Mouse (Mus musculus) liver, embryonic 14.5 days (tissue): ENCODE results near the gene Xpa. TPM values are rescaled to one million over a fixed set of nuclear protein-coding genes. Genes with fewer than 3 reads are reported as not detected.

ENCODE experiments used
- ATAC-seq: fragments of 200-750 bp; cut with Nextera tagmentation; 2 replicates; pipeline ENCODE4 v1.8.0; 2017; ENCODE audit warnings: moderate number of reproducible peaks, mild to moderate bottlenecking, moderate library complexity; ENCODE audit not compliant: insufficient read depth
- DNase-seq, 3 experiments: peaks; one replicate each; pipeline ENCODE4 v3.0.0-alpha.2; 2012 to 2013; ENCODE audit warnings: low read depth in 3 of 3, low spot score in 3 of 3
- H3K27ac ChIP-seq: fragments of 300-500 bp; sonication (generic); 2 replicates; pipeline ENCODE4 v1.5.1; 2014; ENCODE audit warnings: moderate library complexity, mild to moderate bottlenecking, control low read depth, inconsistent platforms
- H3K27me3 ChIP-seq: fragments of 300-500 bp; sonication (generic); 2 replicates; pipeline ENCODE4 v1.6.1; 2014; ENCODE audit warnings: mild to moderate bottlenecking, low read length, moderate library complexity; ENCODE audit not compliant: control insufficient read depth, insufficient read depth
- H3K36me3 ChIP-seq: fragments of 300-500 bp; sonication (generic); replicated peaks from 2 replicates; pipeline ENCODE4 v1.6.1; 2014; ENCODE audit warnings: low read depth; ENCODE audit not compliant: control insufficient read depth, insufficient read depth
- H3K4me1 ChIP-seq, 2 experiments: fragments of 200-500 bp in 1 of 2; fragments of 300-500 bp in 1 of 2; sonication (generic) in 1 of 2; replicated peaks; 2 replicates each; pipeline ENCODE4 v1.6.1; 2012 to 2014; ENCODE audit warnings: antibody characterized with exemption in 1 of 2, inconsistent platforms in 1 of 2, low read length in 1 of 2; ENCODE audit not compliant: control insufficient read depth in 2 of 2, insufficient read depth in 2 of 2
- H3K4me2 ChIP-seq: fragments of 300-500 bp; sonication (generic); 2 replicates; pipeline ENCODE4 v1.6.1; 2014; ENCODE audit warnings: low read depth, mild to moderate bottlenecking, control low read depth, moderate library complexity
- H3K4me3 ChIP-seq, 2 experiments: fragments of 200-500 bp in 1 of 2; fragments of 300-500 bp in 1 of 2; sonication (generic) in 1 of 2; 2 replicates each; pipeline ENCODE4 v1.5.1; 2012 to 2014; ENCODE audit warnings: low read depth in 2 of 2, low read length in 2 of 2, mild to moderate bottlenecking in 2 of 2, control low read depth in 1 of 2, inconsistent platforms in 1 of 2, moderate library complexity in 1 of 2; ENCODE audit not compliant: insufficient read depth in 1 of 2
- H3K9ac ChIP-seq: fragments of 300-500 bp; sonication (generic); replicated peaks from 2 replicates; pipeline ENCODE4 v1.6.1; 2014; ENCODE audit warnings: mild to moderate bottlenecking, control low read depth, moderate library complexity
- H3K9me3 ChIP-seq: fragments of 300-500 bp; sonication (generic); 2 replicates; pipeline ENCODE4 v1.6.1; 2016; ENCODE audit warnings: low read length, mixed read lengths; ENCODE audit not compliant: control insufficient read depth
- CTCF ChIP-seq: IDR thresholded peaks from 2 replicates; pipeline ENCODE4 v1.5.1; 2016; ENCODE audit warnings: antibody characterized with exemption, low read depth, control low read depth
- EP300 ChIP-seq: IDR thresholded peaks from 2 replicates; pipeline ENCODE4 v1.6.1; 2016; ENCODE audit warnings: antibody characterized with exemption, low read depth
- WGBS: fragments of 180-500 bp; shearing (Covaris S2); extraction: QIAGEN DNeasy Blood & Tissue Kit; methylation state at CpG from one replicate; pipeline ENCODE4 v1.1.7; 2014; ENCODE audit not compliant: insufficient replicate concordance; 5-methylcytosine and 5-hydroxymethylcytosine counted together
- polyA plus RNA-seq, 2 experiments: library from polyadenylated mRNA; depleted of rRNA in 1 of 2; stranded (reverse) in 1 of 2; unstranded in 1 of 2; fragments of >200 nt; fragmentation: Nextera tagmentation in 1 of 2; extraction: Ambion mirVana in 1 of 2; gene quantifications; 2 replicates each; pipeline versions ENCODE4 v1.2.1 to v1.2.3; 2012 to 2014

The Xpa gene
- polyA plus RNA-seq, 2 experiments = 8.2 to 8.8 TPM

DNA sequence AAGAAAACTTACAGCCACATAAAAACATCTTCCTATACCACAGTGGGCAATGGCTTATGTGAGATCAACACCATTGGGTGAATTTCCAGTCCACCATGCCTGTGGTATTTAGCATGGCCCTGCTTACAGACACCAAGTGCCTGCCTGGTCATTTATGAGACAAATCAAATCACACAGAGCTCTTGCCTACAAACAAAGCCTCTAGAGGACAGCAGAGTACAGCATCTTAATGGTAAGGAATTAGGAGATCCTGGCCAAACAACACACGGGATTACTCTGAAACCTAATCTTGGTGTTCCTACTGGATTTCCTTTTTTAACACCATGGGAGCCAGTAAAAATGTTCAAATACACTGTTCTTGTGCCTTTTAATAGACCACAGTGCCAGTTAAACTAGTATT lies 80.8 kb downstream of the Xpa start:
- ATAC-seq = no peak
- WGBS = 88% methylated on average over 1 of the region's 1 CpGs
- no peak for DNase-seq
- Histone ChIP-seq H3K9me3 (no peaks in the 10 kb centered on the region), H3K9ac (no peak overlapping the region), H3K27ac (no peak overlapping the region), H3K27me3 (no peaks in the 10 kb centered on the region), H3K36me3 (peaks cover 83% of the 10 kb centered on the region), H3K4me3 (no peak overlapping the region), H3K4me2 (no peak overlapping the region), H3K4me1 (no peaks in the 10 kb centered on the region)
- TF ChIP-seq CTCF = no peak
- TF ChIP-seq EP300 = no peak

DNA sequence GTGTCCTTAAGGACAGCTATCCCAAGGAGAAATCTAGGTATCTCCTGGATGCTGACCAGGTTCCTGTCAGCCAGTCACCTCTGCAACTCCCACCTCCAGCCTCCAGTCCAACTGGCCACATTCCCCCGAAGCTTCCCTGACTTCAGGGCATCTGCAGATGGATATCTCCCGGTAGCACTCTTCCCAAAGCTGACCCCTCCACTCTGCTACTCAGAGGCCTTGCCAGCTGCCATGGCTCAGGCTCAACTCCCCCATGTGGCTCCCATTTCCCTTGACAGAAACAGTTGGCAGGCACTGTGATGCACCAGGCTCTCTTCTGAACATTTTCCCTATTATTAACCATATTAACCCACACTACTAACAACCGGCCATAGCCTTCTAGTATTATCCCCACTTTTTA lies 84.8 kb downstream of the Xpa start:
- no peak for ATAC-seq
- 63% methylated on average over 3 of the region's 3 CpGs for WGBS

DNA sequence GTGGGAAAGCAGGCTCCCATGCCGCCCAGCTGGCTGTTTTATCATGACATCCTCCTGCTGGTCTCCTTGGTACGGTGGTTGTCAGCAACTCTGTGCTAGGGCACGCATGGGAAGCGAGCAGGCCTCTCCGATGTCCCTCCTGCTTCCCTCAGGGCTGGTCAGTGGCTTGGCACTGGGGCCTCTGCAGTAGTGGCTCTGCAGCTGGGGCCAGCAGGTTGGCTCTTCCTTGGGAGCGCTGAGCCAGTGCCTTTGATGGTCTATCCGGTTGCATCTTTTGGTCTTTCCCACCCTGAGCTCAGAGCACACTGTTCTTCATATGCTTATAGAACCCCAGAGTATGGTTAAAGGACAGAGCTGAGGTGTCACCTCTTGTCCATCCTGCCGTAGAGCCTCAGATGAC lies 86.0 kb downstream of the Xpa start:
- Histone ChIP-seq H3K36me3 (peaks cover 97% of the 10 kb centered on the region), H3K9me3 (no peaks in the 10 kb centered on the region), H3K4me3 (no peak overlapping the region), H3K4me2 (no peak overlapping the region), H3K27me3 (no peaks in the 10 kb centered on the region), H3K4me1 (no peaks in the 10 kb centered on the region), H3K9ac (no peak overlapping the region), H3K27ac (no peak overlapping the region)
- 88% methylated on average over 8 of the region's 8 CpGs for WGBS
- DNase-seq (no peak), ATAC-seq (no peak)
- TF ChIP-seq EP300 (no peak), CTCF (no peak)

More for the DNA sequence above, 84.8 kb downstream of the Xpa start:
- peaks cover 97% of the 10 kb centered on the region for H3K36me3 ChIP-seq
- TF ChIP-seq CTCF = no peak
- no peaks in the 10 kb centered on the region for H3K4me1 ChIP-seq
- H3K27ac ChIP-seq = no peak overlapping the region
- no peak overlapping the region for H3K4me2 ChIP-seq
- no peak for DNase-seq
- H3K4me3 ChIP-seq = no peak overlapping the region
- no peaks in the 10 kb centered on the region for H3K27me3 ChIP-seq
- no peaks in the 10 kb centered on the region for H3K9me3 ChIP-seq
- H3K9ac ChIP-seq = no peak overlapping the region

Other genes starting within 250 kb of the Xpa start
- 3.1 and 5.0 TPM in 2 replicates for gene Tdrd7, start 231.0 kb downstream of the Xpa start, polyA plus RNA-seq (2012; rRNA removed)
- gene Tdrd7, start 231.0 kb downstream of the Xpa start, polyA plus RNA-seq (2014; fragmentation: Nextera tagmentation; extraction: Ambion mirVana) = 7.6 and 7.9 TPM in 2 replicates
- gene Tmod1, start 157.4 kb downstream of the Xpa start, polyA plus RNA-seq (2012; rRNA removed) = 20.8 and 32.2 TPM in 2 replicates
- gene Tmod1, start 157.4 kb downstream of the Xpa start, polyA plus RNA-seq (2014; fragmentation: Nextera tagmentation; extraction: Ambion mirVana) = 41.7 and 44.8 TPM in 2 replicates
- 20.1 and 36.1 TPM in 2 replicates for gene Ncbp1, start 57.7 kb downstream of the Xpa start, polyA plus RNA-seq (2012; rRNA removed)
- gene Ncbp1, start 57.7 kb downstream of the Xpa start, polyA plus RNA-seq (2014; fragmentation: Nextera tagmentation; extraction: Ambion mirVana) = 40.9 and 47.0 TPM in 2 replicates
- 4.3 and 6.0 TPM in 2 replicates for gene Tstd2, start 57.6 kb downstream of the Xpa start, polyA plus RNA-seq (2012; rRNA removed)
- gene Tstd2, start 57.6 kb downstream of the Xpa start, polyA plus RNA-seq (2014; fragmentation: Nextera tagmentation; extraction: Ambion mirVana) = 3.8 and 5.0 TPM in 2 replicates
- 0.02 and 0.07 TPM in 2 replicates for gene Foxe1, start 147.3 kb upstream of the Xpa start, polyA plus RNA-seq (2012; rRNA removed)
- 0.06 TPM in 1 of 2 replicates, not detected in the other for gene Foxe1, start 147.3 kb upstream of the Xpa start, polyA plus RNA-seq (2014; fragmentation: Nextera tagmentation; extraction: Ambion mirVana)
- 13.9 and 16.1 TPM in 2 replicates for gene Trmo, start 193.1 kb upstream of the Xpa start, polyA plus RNA-seq (2012; rRNA removed)
- gene Trmo, start 193.1 kb upstream of the Xpa start, polyA plus RNA-seq (2014; fragmentation: Nextera tagmentation; extraction: Ambion mirVana) = 8.2 and 11.6 TPM in 2 replicates
- gene Hemgn, start 217.2 kb upstream of the Xpa start, polyA plus RNA-seq (2012; rRNA removed) = 191 and 274 TPM in 2 replicates
- gene Hemgn, start 217.2 kb upstream of the Xpa start, polyA plus RNA-seq (2014; fragmentation: Nextera tagmentation; extraction: Ambion mirVana) = 293 and 315 TPM in 2 replicates